Mouse (Mus musculus): ENCODE results near the gene Pusl1. TPM values are rescaled to one million over a fixed set of nuclear protein-coding genes. Genes with fewer than 3 reads are reported as not detected.

Pusl1 gene
- total RNA-seq, 2 experiments from 2014 or later: 56.3 to 67.4 TPM

- no peak for DNase-seq (ENCODE audit: low spot score in 2 of 2)
- intact Hi-C loops (cut with DNase I): no loop called here
Measured at GRCm38 (mm10) chr4:155848434-155849095, 43.0 kb downstream of the Pusl1 start.

- intact Hi-C loops (cut with DNase I): loop anchor here (2.0 kb wide), 1 partner anchor 21 kb away; the partner anchor contains the start of genes Cptp and Ints11
- DNase-seq (ENCODE audit: low spot score in 2 of 2): peak in 1 of 2 experiments; percentile 44
Measured at GRCm38 (mm10) chr4:155847591-155848352, 43.8 kb downstream of the Pusl1 start.

DNA sequence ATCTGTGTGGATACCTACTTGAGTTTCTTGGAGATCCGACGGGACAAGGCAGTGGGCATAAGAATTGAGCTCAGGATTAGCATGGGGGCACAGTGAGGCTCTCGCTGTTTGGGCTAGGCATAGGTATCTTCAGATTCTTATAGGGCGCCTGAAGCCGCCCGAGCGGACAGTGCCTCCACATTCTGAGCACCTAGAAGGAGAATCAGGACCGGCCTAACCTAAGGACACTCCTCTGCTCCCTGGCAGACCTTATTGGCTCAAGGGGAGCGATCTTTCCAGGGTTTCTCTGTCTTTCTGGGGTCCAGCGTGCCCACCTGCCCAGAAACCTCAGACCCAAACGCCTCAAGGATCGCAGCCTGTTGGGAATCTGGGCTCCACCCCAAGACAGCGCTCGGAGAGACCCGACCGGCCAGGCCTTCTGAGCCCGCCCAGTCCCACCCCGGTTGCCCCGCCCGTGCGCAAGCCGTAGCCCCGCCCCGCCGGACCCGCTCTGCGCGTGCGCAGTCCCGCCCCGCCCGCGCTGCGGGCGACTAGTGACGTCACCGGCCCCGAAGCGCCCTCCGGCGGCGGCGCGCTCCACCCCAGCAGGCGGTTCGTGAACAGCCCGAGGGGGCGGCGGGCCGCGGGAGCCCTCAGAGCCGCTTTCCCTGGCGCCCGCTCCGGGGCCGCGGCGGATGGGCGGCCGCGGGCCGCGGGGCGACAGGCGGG, 44.6 kb downstream of the Pusl1 start, which contains the start of gene Dvl1:
Gene Dvl1 (plus strand): TSS at position 532 of the 708 bp plus-strand sequence.
- peak; percentile 94 to 97 for DNase-seq (ENCODE audit: low spot score in 2 of 2)
- intact Hi-C loops (cut with DNase I): loop anchor here (2.0 kb wide), 1 partner anchor 22 kb away; the partner anchor contains the start of genes Cptp and Ints11

- no peak for DNase-seq (ENCODE audit: low spot score in 2 of 2)
- intact Hi-C loops (cut with DNase I): no loop called here
Measured at GRCm38 (mm10) chr4:155843231-155843630, 48.4 kb downstream of the Pusl1 start.

- no peak for DNase-seq (ENCODE audit: low spot score in 2 of 2)
- intact Hi-C loops (cut with DNase I): no loop called here
Measured at GRCm38 (mm10) chr4:155841651-155842270, 49.8 kb downstream of the Pusl1 start.

GRCm38 (mm10) chr4:155841003-155841454, 50.6 kb downstream of the Pusl1 start:
- intact Hi-C loops (cut with DNase I): no loop called here
- DNase-seq (ENCODE audit: low spot score in 2 of 2): no peak

- DNase-seq (ENCODE audit: low spot score in 2 of 2): no peak
- intact Hi-C loops (cut with DNase I): no loop called here
Measured at GRCm38 (mm10) chr4:155840076-155841002, 51.2 kb downstream of the Pusl1 start.

GRCm38 (mm10) chr4:155839483-155839910, 52.1 kb downstream of the Pusl1 start, which contains the start of gene Mxra8:
Mxra8 (plus strand) TSS chr4:155839680.
- intact Hi-C loops (cut with DNase I): no loop called here
- DNase-seq (ENCODE audit: low spot score in 2 of 2): no peak

DNA sequence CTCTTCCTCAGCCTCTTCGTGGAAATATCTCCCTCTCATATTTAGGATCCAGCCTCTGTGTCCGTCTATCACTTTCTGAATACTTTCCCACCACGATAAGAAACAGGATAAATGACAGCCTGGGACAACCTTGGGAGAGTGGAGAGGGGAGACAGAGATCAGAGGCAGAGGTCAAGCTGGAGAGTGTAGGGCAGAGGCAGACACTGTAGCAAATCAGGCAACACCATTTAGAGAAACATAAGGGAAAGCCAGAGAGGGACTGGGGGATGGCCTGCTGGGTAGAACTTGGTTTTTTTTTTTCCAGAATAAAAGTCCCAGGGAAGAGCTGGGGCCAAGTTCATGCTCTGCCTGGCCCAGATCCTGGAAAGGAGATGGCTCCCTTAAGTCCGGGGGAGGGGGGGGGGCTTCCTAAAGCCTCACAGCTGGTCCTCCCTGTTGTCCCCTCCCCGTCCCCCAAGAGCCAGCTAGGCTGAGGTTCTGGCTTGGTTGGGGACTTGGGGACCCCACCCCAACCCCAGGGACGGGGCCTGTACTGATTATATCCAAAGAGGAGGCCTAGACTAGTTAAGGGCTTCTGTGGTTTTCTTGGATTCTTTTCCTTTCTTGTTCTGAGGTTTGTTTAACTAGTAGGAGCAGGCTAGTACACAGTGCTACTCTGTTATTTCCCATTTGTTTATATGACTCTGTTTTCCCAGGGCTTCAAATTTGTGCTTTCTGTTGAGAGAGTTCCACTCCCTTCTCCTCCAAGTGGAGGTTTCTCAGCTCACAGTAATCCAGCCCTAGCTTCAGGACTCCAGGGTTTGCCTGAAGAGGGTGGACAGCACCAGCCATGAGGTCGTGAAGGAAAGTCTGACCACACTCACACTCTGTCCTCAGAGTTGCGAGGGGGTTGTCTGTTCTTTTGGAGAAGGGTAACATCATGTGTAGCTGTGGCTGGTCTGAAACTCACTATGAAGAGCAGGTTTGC, 53.1 kb downstream of the Pusl1 start:
- no peak for DNase-seq (ENCODE audit: low spot score in 2 of 2)
- intact Hi-C loops (cut with DNase I): no loop called here

Small RNAs within 50 kb of the gene (microRNA-seq; reads per million reads assigned to microRNA genes)
- not detected for gene Gm22991

Other genes with a start within 250 kb of the Pusl1 start
- gene Gm10563, start 246.4 kb downstream of the Pusl1 start, total RNA-seq (2021): not detected
- gene Mmp23, start 238.4 kb downstream of the Pusl1 start, total RNA-seq (2021): 1 to 10 TPM; 1.1 to 5.3 TPM
- gene Mib2, start 222.6 kb downstream of the Pusl1 start, total RNA-seq (2021): 100 to 1,000 TPM; 113 to 122 TPM
- 10 to 100 TPM; 26.4 to 35.9 TPM for gene Fndc10, start 197.4 kb downstream of the Pusl1 start, total RNA-seq (2021)
- gene Ssu72, start 187.0 kb downstream of the Pusl1 start, total RNA-seq (2021): 100 to 1,000 TPM in 1 of 2 experiments, 10 to 100 TPM in 1; 87.0 to 104 TPM
- gene Tmem240, start 157.0 kb downstream of the Pusl1 start, total RNA-seq (2021): 10 to 100 TPM; 55.5 to 62.2 TPM
- gene Atad3a, start 130.7 kb downstream of the Pusl1 start, total RNA-seq (2021): 10 to 100 TPM; 37.5 to 48.3 TPM
- gene Vwa1, start 117.1 kb downstream of the Pusl1 start, total RNA-seq (2021): 10 to 100 TPM; 13.1 to 13.4 TPM
- 10 to 100 TPM; 18.3 to 30.0 TPM for gene Tmem88b, start 105.9 kb downstream of the Pusl1 start, total RNA-seq (2021)
- not detected for gene Ankrd65, start 101.3 kb downstream of the Pusl1 start, total RNA-seq (2021)
- gene Mrpl20, start 88.9 kb downstream of the Pusl1 start, total RNA-seq (2021): 10 to 100 TPM; 77.3 to 91.6 TPM
- 10 to 100 TPM; 50.4 to 84.5 TPM for gene Ccnl2, start 79.3 kb downstream of the Pusl1 start, total RNA-seq (2021)
- gene Aurkaip1, start 60.5 kb downstream of the Pusl1 start, total RNA-seq (2021): 100 to 1,000 TPM in 1 of 2 experiments, 10 to 100 TPM in 1; 88.7 to 101 TPM
- 10 to 100 TPM in 1 of 2 experiments, 1 to 10 TPM in 1; 5.8 to 10.3 TPM for gene Mxra8, start 52.1 kb downstream of the Pusl1 start, total RNA-seq (2021)
- 10 to 100 TPM; 85.8 to 91.7 TPM for gene Dvl1, start 44.4 kb downstream of the Pusl1 start, total RNA-seq (2021)
- gene Tas1r3, start 28.4 kb downstream of the Pusl1 start, total RNA-seq (2021): under 1 TPM; 0.11 to 0.15 TPM
- gene Cptp, start 22.3 kb downstream of the Pusl1 start, total RNA-seq (2021): 10 to 100 TPM; 31.2 to 35.2 TPM
- gene Ints11, start 22.2 kb downstream of the Pusl1 start, total RNA-seq (2021): 10 to 100 TPM; 33.2 to 34.0 TPM
- 100 to 1,000 TPM; 137 to 150 TPM for gene Acap3, start within 50 bp of the Pusl1 start, total RNA-seq (2021)
- gene Ube2j2, start 52.0 kb upstream of the Pusl1 start, total RNA-seq (2021): 10 to 100 TPM; 78.8 to 80.1 TPM
- 10 to 100 TPM; 18.1 to 19.5 TPM for gene C1qtnf12, start 70.5 kb upstream of the Pusl1 start, total RNA-seq (2021)
- 10 to 100 TPM in 1 of 2 experiments, 1 to 10 TPM in 1; 9.9 to 11.1 TPM for gene B3galt6, start 100.9 kb upstream of the Pusl1 start, total RNA-seq (2021)
- gene Sdf4, start 101.1 kb upstream of the Pusl1 start, total RNA-seq (2021): 100 to 1,000 TPM; 184 to 206 TPM
- gene Tnfrsf4, start 122.1 kb upstream of the Pusl1 start, total RNA-seq (2021): 1 to 10 TPM in 1 of 2 experiments, under 1 TPM in 1; 0.39 to 1.9 TPM
- gene Tnfrsf18, start 134.4 kb upstream of the Pusl1 start, total RNA-seq (2021): not detected
- gene Ttll10, start 167.6 kb upstream of the Pusl1 start, total RNA-seq (2021): not detected
- 10 to 100 TPM; 27.0 to 35.8 TPM for gene 9430015G10Rik, start 218.2 kb upstream of the Pusl1 start, total RNA-seq (2021)
- 1 to 10 TPM in 1 of 2 experiments, under 1 TPM in 1; 0.84 to 1.1 TPM for gene Rnf223, start 238.7 kb upstream of the Pusl1 start, total RNA-seq (2021)